Mouse (Mus musculus) liver, embryonic 16.5 days (tissue): ENCODE data around the gene Selenom. TPM values are rescaled to one million over a fixed set of nuclear protein-coding genes. Genes with fewer than 3 reads are reported as not detected.
A peak's percentile ranks its signal among the peaks of the same experiment; 100 is the strongest.

Source experiments
- ATAC-seq: fragments of 200-750 bp; cut with Nextera tagmentation; 2 replicates; pipeline ENCODE4 v1.8.0; 2017; ENCODE audit warnings: low read depth, mild to moderate bottlenecking, moderate number of reproducible peaks, moderate library complexity
- H3K27ac ChIP-seq: fragments of 300-500 bp; sonication (generic); 2 replicates; pipeline ENCODE4 v1.5.1; 2014; ENCODE audit warnings: mild to moderate bottlenecking, low read length
- H3K27me3 ChIP-seq: fragments of 300-500 bp; sonication (generic); 2 replicates; pipeline ENCODE4 v1.6.1; 2014; ENCODE audit warnings: low read depth, low read length, mixed read lengths; ENCODE audit not compliant: control insufficient read depth, insufficient read depth
- H3K36me3 ChIP-seq: fragments of 300-500 bp; sonication (generic); 2 replicates; pipeline ENCODE4 v1.6.1; 2014; ENCODE audit warnings: mild to moderate bottlenecking; ENCODE audit not compliant: control insufficient read depth, insufficient read depth
- H3K4me1 ChIP-seq: fragments of 300-500 bp; sonication (generic); 2 replicates; pipeline ENCODE4 v1.6.1; 2014; ENCODE audit warnings: low read depth, low read length, mixed read lengths; ENCODE audit not compliant: control insufficient read depth
- H3K4me2 ChIP-seq: fragments of 300-500 bp; sonication (generic); 2 replicates; pipeline ENCODE4 v1.6.1; 2014; ENCODE audit warnings: low read depth, low read length, mixed read lengths
- H3K4me3 ChIP-seq: fragments of 300-500 bp; sonication (generic); 2 replicates; pipeline ENCODE4 v1.5.1; 2014; ENCODE audit warnings: low read depth, mild to moderate bottlenecking, low read length
- H3K9ac ChIP-seq: fragments of 300-500 bp; sonication (generic); 2 replicates; pipeline ENCODE4 v1.6.1; 2014; ENCODE audit warnings: low read depth, low read length
- H3K9me3 ChIP-seq: fragments of 300-500 bp; sonication (generic); replicated peaks from 2 replicates; pipeline ENCODE4 v1.6.1; 2016; ENCODE audit warnings: low read length; ENCODE audit not compliant: control insufficient read depth
- WGBS: fragments of 180-500 bp; shearing (Covaris S2); extraction: QIAGEN DNeasy Blood & Tissue Kit; methylation state at CpG from one replicate; pipeline ENCODE4 v1.1.7; 2014; ENCODE audit not compliant: insufficient replicate concordance; 5-methylcytosine and 5-hydroxymethylcytosine counted together
- polyA plus RNA-seq: library from polyadenylated mRNA; unstranded; fragments of >200 nt; fragmentation: Nextera tagmentation; extraction: Ambion mirVana; gene quantifications from 2 replicates; pipeline ENCODE4 v1.2.1, GENCODE M21; 2015

Selenom gene
- polyA plus RNA-seq, 1 experiment from 2014 or later, result 10.8 TPM

DNA sequence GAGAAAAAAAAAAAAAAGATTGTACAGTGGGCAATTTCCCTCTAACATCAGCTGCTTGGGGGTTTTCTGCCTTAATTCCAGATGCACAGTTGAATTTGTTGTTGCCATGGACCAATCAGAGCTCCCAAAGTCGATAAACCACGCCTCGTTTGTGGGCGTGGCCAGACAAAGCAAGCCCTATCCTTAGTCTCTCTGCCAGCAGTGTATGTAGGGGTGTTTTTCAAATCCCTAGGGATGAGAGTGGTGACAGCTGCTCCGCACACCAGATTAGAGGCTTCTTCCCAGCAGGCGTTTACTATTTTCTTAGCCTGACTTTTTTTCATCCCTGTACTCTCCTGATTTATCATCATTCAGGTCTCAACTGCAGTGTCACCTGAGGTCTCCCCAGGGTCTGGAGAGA, 33.5 kb downstream of the Selenom start:
- 40% methylated on average over 6 of the region's 6 CpGs for WGBS
- Histone ChIP-seq H3K4me2 (no peak overlapping the region), H3K4me1 (no peaks in the 10 kb centered on the region), H3K4me3 (no peak overlapping the region), H3K27me3 (no peaks in the 10 kb centered on the region), H3K9me3 (no peaks in the 10 kb centered on the region), H3K9ac (no peak overlapping the region), H3K36me3 (no peaks in the 10 kb centered on the region), H3K27ac (no peak overlapping the region)
- no peak for ATAC-seq

DNA sequence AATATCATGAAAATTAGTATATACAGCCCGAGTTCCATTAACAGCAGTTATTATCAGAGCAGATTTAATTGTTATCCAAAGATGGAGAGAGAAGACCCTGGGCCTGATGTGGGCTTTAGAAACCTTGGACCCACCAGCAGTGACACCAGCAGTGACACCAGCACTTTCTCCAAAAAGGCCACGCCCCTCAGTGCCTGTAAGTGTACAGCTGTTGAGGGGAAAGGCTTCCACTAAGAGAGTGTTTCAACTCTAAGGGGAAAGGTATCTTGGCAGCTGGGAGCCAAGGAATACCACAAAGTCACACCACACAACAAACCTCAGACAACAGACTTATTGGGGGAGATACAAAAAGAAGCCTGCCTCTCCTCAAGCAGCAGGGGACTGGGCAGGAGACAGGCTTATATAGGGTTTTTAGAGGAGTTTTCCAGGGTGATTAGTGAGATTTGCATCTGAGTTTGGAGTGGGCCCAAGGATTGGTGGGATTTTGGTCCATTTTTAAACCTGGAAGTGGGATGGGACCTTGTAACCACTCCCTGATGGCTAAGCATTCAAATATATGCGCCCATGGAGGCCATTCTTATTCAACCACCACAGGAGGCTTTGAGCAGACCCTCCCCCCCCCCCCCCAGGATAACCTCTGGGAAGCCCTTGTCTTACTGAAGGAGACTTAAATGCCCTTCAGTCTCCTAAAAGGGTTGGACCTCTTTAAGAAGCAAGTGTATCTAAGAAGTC, 34.2 kb downstream of the Selenom start:
- no peaks in the 10 kb centered on the region for H3K4me1 ChIP-seq
- H3K9ac ChIP-seq, result no peak overlapping the region
- H3K36me3 ChIP-seq, result no peaks in the 10 kb centered on the region
- WGBS, result 36% methylated on average over 3 of the region's 3 CpGs
- no peaks in the 10 kb centered on the region for H3K9me3 ChIP-seq
- H3K4me3 ChIP-seq, result no peak overlapping the region
- H3K27ac ChIP-seq, result no peak overlapping the region
- ATAC-seq, result no peak
- H3K4me2 ChIP-seq, result no peak overlapping the region
- no peaks in the 10 kb centered on the region for H3K27me3 ChIP-seq

DNA sequence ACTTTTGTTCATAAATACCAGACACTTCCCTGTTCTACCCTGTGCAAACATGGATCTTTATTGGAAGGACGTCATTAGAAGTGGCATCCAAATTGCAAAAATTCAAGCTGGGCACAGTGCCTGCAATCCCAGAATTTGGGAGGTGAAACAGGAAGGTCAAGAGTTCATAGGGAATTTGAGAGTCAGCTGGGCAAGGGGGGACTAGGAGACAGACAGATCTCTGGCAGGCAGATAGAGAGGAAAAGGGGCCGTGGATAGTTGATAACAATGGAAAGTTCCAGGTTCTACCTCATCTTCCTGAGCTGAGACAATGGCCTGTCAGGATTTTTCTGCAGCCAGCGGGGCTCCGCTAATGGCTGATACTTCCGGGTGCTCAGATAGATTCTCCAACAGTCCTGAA, 35.3 kb downstream of the Selenom start:
- Histone ChIP-seq H3K27ac (no peak overlapping the region), H3K9ac (no peak overlapping the region), H3K27me3 (no peaks in the 10 kb centered on the region), H3K4me2 (no peak overlapping the region), H3K4me1 (no peaks in the 10 kb centered on the region), H3K4me3 (no peak overlapping the region), H3K9me3 (no peaks in the 10 kb centered on the region), H3K36me3 (no peaks in the 10 kb centered on the region)
- ATAC-seq, result no peak
- WGBS, result 64% methylated on average over 5 of the region's 5 CpGs

GRCm38 (mm10) chr11:3554976-3555375, 40.5 kb downstream of the Selenom start:
- no peak overlapping the region for H3K27ac ChIP-seq
- H3K27me3 ChIP-seq, result no peaks in the 10 kb centered on the region
- 63% methylated on average over 4 of the region's 4 CpGs for WGBS
- no peak overlapping the region for H3K4me2 ChIP-seq
- no peak overlapping the region for H3K4me3 ChIP-seq
- no peaks in the 10 kb centered on the region for H3K36me3 ChIP-seq
- no peaks in the 10 kb centered on the region for H3K9me3 ChIP-seq
- ATAC-seq, result no peak
- no peak overlapping the region for H3K9ac ChIP-seq
- no peaks in the 10 kb centered on the region for H3K4me1 ChIP-seq

GRCm38 (mm10) chr11:3557852-3558251, 43.4 kb downstream of the Selenom start:
- Histone ChIP-seq H3K4me2 (no peak overlapping the region), H3K27ac (no peak overlapping the region), H3K9ac (no peak overlapping the region), H3K36me3 (no peaks in the 10 kb centered on the region), H3K9me3 (no peaks in the 10 kb centered on the region), H3K4me1 (no peaks in the 10 kb centered on the region), H3K4me3 (no peak overlapping the region), H3K27me3 (no peaks in the 10 kb centered on the region)
- WGBS, result 18% methylated on average over 3 of the region's 3 CpGs
- no peak for ATAC-seq

DNA sequence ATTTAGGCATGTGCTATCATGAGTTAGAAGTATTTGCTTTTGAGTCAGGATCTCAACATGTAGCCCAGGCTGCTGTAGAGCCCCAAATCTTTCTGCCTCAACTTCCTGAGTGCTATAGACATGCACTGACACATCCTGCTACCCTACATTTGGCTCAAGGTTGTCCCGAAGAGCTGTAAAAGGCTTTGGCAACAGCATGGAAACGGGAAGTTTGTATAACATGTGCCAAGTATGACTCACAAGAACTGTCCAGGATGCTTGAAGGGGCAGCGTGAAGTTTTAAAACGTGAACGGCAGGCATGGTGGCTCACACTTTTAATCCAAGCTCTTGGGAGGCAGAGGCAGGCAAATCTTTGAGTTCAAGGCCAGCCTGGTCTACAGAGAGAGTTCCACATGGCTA, 45.7 kb downstream of the Selenom start:
- Histone ChIP-seq H3K4me2 (no peak overlapping the region), H3K27me3 (no peaks in the 10 kb centered on the region), H3K9ac (no peak overlapping the region), H3K4me3 (no peak overlapping the region), H3K9me3 (no peaks in the 10 kb centered on the region), H3K4me1 (no peaks in the 10 kb centered on the region), H3K36me3 (no peaks in the 10 kb centered on the region), H3K27ac (no peak overlapping the region)
- ATAC-seq, result no peak
- WGBS, result 54% methylated on average over 5 of the region's 5 CpGs

DNA sequence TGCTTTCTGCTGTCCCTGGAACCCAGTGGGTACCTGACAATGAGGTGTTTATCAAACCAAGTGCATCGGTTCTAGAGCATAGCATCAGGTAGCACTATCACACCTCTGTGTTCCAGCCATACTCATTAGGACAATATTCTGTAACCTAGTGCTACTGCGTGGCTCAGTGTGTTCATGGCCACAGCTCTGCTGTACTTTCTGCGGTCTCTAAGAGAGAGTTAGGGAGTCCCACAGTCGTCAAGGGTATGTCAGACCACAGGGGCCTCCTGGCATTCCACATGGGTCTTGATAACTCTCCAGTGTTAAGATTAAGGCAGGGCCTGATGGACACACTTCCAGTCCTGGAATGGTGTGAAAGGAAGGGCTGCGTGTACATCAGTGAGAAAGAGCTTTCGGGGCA, 49.4 kb downstream of the Selenom start:
- ATAC-seq, result no peak
- H3K4me1 ChIP-seq, result no peaks in the 10 kb centered on the region

DNA sequence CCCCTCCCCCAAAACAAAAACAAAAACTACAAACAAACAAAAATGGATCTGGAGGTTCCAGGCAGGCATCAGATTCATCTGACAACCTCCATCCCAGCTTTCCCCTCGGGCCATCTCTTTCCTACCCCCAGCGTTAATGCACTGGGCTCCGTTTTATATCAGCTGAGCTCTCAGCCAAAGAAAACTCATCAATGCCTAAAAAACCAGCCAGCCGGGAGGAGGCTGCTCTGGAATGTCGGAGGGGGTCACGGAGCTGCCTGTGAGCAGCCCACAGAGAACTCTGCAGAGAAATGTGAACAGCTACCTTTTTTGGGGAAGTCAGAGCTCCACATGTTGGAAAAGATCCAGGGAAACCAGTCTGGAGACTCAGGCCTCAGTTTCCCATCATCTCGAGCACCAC, 50.0 kb downstream of the Selenom start:
- H3K4me3 ChIP-seq, result no peak overlapping the region
- ATAC-seq, result no peak
- H3K4me2 ChIP-seq, result no peak overlapping the region
- H3K9me3 ChIP-seq, result no peaks in the 10 kb centered on the region
- H3K27ac ChIP-seq, result no peak overlapping the region
- H3K36me3 ChIP-seq, result no peaks in the 10 kb centered on the region
- 59% methylated on average over 7 of the region's 7 CpGs for WGBS
- H3K9ac ChIP-seq, result no peak overlapping the region
- no peaks in the 10 kb centered on the region for H3K4me1 ChIP-seq
- no peaks in the 10 kb centered on the region for H3K27me3 ChIP-seq

More for the DNA sequence above, 49.4 kb downstream of the Selenom start:
- Histone ChIP-seq H3K27ac (no peak overlapping the region), H3K36me3 (no peaks in the 10 kb centered on the region), H3K9ac (no peak overlapping the region), H3K27me3 (no peaks in the 10 kb centered on the region), H3K4me2 (no peak overlapping the region), H3K9me3 (no peaks in the 10 kb centered on the region), H3K4me3 (no peak overlapping the region)
- WGBS, result 72% methylated on average over 6 of the region's 6 CpGs

DNA sequence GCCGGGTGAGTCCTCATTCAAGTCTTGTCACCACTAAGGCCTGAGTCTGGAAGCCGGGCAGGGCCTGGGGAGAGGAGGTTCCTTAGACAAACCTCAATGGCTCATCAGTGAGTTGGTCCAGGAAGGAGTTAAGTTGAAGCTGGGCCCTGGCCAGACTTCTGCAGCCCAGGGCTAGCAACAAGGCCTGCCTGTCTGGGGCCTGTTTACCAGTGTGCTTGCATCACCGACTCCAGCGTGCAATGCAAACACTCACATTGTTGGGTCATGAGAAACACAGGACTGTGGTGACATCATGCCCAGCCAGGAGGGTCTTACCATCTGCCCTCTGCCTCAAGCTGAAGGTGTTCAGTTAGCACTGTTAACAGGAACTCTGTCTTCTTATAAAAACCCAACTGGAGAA, 51.5 kb downstream of the Selenom start:
- H3K9me3 ChIP-seq, result no peaks in the 10 kb centered on the region
- H3K4me1 ChIP-seq, result no peaks in the 10 kb centered on the region
- peak; percentile 95 for ATAC-seq
- no peak overlapping the region for H3K4me2 ChIP-seq
- H3K9ac ChIP-seq, result no peak overlapping the region
- H3K36me3 ChIP-seq, result no peaks in the 10 kb centered on the region
- H3K4me3 ChIP-seq, result no peak overlapping the region
- peak overlapping the region; percentile 35; the same call in 1 of the 2 replicates for H3K27ac ChIP-seq
- no peaks in the 10 kb centered on the region for H3K27me3 ChIP-seq
- WGBS, result 63% methylated on average over 4 of the region's 4 CpGs
